Mouse (Mus musculus) layer of hippocampus, adult 2 months (tissue): ENCODE data around the gene Mrpl46. TPM values are rescaled to one million over a fixed set of nuclear protein-coding genes. Genes with fewer than 3 reads are reported as not detected.

Experiments
- DNase-seq, 2 experiments: peaks; one replicate each; pipeline ENCODE4 v3.0.0; 2022; ENCODE audit warnings: low spot score in 2 of 2
- H3K27ac ChIP-seq: fragments of 200-600 bp; 2 replicates; pipeline ENCODE4 v1.8.1; 2022
- H3K4me3 ChIP-seq: fragments of 200-600 bp; 2 replicates; pipeline ENCODE4 v1.8.1; 2022; ENCODE audit warnings: mild to moderate bottlenecking
- CTCF ChIP-seq: fragments of 200-600 bp; conservative IDR thresholded peaks from 2 replicates; pipeline ENCODE4 v1.8.1; 2022; ENCODE audit warnings: antibody characterized with exemption, mild to moderate bottlenecking, moderate library complexity
- total RNA-seq, 2 experiments: library from RNA; stranded (reverse); gene quantifications; 2 replicates each; pipeline ENCODE4 v1.2.3; 2021

Gene Mrpl46
- total RNA-seq, 2 experiments from 2014 or later, result 28.6 to 32.7 TPM

- Histone ChIP-seq H3K4me3 (no peak overlapping the region), H3K27ac (peak overlapping the region; percentile 49; the same call in 1 of the 2 replicates)
- TF ChIP-seq CTCF, result no peak
- DNase-seq, result no peak
Measured at GRCm38 (mm10) chr7:78754458-78755000, 28.8 kb downstream of the Mrpl46 start.

DNA sequence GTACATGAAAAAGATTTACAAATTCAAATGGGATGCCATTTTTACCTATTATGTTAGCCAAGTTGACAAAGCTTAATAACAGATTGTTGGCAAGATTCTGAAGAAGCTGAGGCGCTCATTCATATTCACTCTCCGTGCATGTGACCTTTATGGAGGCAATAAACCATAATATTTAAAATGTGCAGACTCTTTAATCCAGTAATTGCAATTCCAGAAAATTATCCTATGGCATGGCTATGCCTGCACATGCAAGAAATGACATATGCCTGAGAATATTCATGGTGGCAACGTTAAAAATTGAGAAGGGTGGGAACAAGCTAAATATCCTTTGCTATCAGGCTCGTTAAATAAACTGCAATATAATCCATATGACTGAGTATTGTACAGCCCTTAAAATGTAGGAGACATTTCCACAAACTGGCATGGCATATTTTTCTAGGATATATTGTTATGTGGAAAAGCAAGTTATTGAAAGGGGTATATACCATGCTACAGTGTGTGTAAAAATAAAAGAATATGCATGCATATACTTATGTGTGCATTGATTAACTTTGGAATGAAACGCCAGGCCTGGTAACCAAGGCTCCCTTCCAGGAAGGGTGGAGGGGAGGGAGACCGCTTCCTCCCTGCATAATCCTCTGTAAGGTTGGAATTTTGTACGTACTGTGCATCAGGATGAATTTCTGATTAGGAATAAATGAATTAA, 29.4 kb downstream of the Mrpl46 start:
- DNase-seq, result no peak
- H3K4me3 ChIP-seq, result no peak overlapping the region
- no peak for TF ChIP-seq CTCF
- peak overlapping the region; percentile 49; the same call in 1 of the 2 replicates for H3K27ac ChIP-seq

DNA sequence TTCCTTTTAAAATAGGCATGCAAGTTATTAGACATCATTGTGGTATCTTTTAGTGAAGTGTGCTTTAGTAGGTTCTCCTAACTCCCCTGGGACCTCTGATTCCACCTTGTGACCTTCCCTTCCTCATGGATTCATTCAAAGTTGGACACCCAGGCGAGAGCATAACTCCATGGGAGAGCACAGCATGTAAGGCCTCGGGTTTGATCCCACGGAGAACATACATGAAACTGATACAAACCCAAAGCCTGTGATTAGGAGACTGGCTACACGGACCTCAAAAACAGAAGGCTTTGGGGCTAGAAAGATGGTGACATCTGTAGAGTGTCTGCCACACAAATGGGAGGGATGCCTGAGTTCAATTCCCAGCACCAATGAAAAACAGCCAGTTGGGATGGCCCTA, 30.4 kb downstream of the Mrpl46 start:
- Histone ChIP-seq H3K27ac (no peak overlapping the region), H3K4me3 (no peak overlapping the region)
- TF ChIP-seq CTCF, result no peak
- DNase-seq, result no peak

- TF ChIP-seq CTCF, result no peak
Measured at GRCm38 (mm10) chr7:78743731-78744385, 39.5 kb downstream of the Mrpl46 start.

GRCm38 (mm10) chr7:78739351-78740000, 43.9 kb downstream of the Mrpl46 start:
- Histone ChIP-seq H3K27ac (no peak overlapping the region), H3K4me3 (no peak overlapping the region)
- no peak for TF ChIP-seq CTCF
- DNase-seq, result no peak

More at GRCm38 (mm10) chr7:78743731-78744385, 39.5 kb downstream of the Mrpl46 start:
- H3K4me3 ChIP-seq, result no peak overlapping the region
- H3K27ac ChIP-seq, result no peak overlapping the region
- DNase-seq, result no peak

DNA sequence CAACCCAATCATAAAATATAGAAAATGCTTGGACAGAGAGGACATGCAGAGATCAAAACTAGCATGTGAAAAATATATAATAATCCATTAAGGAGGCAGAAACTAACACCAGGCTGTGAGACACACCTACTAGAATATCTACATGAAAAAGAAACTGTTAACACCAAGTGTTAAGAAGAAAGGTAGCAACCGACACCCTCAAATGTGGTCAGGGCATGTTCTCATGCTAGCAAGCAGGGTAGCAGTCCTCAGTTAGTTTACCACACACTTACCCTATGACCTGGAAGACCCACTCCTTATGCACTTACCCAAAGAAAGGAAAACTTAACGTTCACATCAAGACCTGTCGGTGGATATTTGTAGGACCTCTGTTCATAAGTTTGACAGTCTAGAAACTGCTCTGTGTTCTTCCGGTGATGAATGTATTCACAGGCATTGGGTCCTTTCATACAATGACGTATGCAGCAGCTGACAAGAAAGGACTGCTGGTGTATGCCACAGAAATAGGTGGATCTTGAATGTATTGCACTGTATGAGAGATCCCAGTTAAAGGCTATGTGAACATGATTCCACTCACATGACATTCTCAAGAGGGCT, 45.6 kb downstream of the Mrpl46 start, which contains the start of gene Ntrk3:
Ntrk3 (minus strand) TSS at position 399 of the 597 bp plus-strand sequence.
- no peak for TF ChIP-seq CTCF
- DNase-seq, result no peak
- H3K4me3 ChIP-seq, result no peak within 1 kb of the TSS
- no peak within 1 kb of the TSS for H3K27ac ChIP-seq

GRCm38 (mm10) chr7:78737196-78737595, 46.1 kb downstream of the Mrpl46 start:
- Histone ChIP-seq H3K27ac (no peak overlapping the region), H3K4me3 (no peak overlapping the region)
- no peak for DNase-seq
- no peak for TF ChIP-seq CTCF

DNA sequence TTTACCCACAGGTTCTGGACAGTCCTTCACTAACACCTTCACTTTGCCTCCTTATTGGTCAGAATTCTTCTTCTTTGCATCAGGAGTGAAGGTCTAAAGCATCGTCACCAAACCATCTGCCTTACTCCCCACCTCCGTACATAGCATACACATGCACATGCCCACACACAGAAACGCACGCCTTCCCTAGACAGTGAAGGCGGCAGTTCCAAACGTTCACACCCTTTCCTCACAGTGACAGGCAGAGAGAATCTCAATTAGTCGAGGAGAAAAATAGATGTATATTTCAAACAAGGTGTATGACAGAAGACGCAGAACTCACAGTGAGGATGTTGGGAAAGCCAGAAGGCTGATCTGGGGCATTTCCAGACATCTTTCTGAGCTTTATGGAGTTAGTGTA, 51.9 kb downstream of the Mrpl46 start:
- DNase-seq, result peak in 1 of 2 experiments; percentile 41
- TF ChIP-seq CTCF, result no peak
- no peak overlapping the region for H3K4me3 ChIP-seq
- H3K27ac ChIP-seq, result no peak overlapping the region

Other genes starting within 250 kb of the Mrpl46 start
- gene Ntrk3, start 45.5 kb downstream of the Mrpl46 start, total RNA-seq, result 100 to 1,000 TPM; 226 to 238 TPM
- 10 to 100 TPM; 42.8 to 46.5 TPM for gene Mrps11, start 412 bp downstream of the Mrpl46 start, total RNA-seq
- gene Det1, start 63.7 kb upstream of the Mrpl46 start, total RNA-seq, result 1 to 10 TPM; 6.5 to 6.6 TPM
- gene Aen, start 112.3 kb upstream of the Mrpl46 start, total RNA-seq, result 10 to 100 TPM; 20.8 to 23.7 TPM
- gene Isg20, start 129.9 kb upstream of the Mrpl46 start, total RNA-seq, result under 1 TPM; 0.34 to 0.49 TPM